In genomic region chr12:111037241-111038180, GRCm38 (mm10) we compare ENCODE assay signal across 8 mouse cellular contexts. TPM values are rescaled to one million over a fixed set of nuclear protein-coding genes. Genes with fewer than 3 reads are reported as not detected.
DNase-seq lines count a peak whose midpoint lies in the region; ATAC-seq lines count a peak whose summit lies in the region.

No protein-coding gene starts in this region.

- intact Hi-C loops in heart, postnatal 14 days (cut with DNase I): loop anchor here (2.0 kb wide), 1 partner anchor 45 kb away; no protein-coding TSS in a partner anchor

- H3K27ac ChIP-seq in embryonic facial prominence, embryonic 10.5 days (replicated peaks): peak overlapping the region; percentile 97
- peak overlapping the region; percentile 99 for H3K27ac ChIP-seq in midbrain, embryonic 12.5 days (replicated peaks)

- peak overlapping the region; percentile 79 for H3K4me2 ChIP-seq in midbrain, embryonic 12.5 days (replicated peaks)

- no peaks in the 10 kb centered on the region for H3K9me3 ChIP-seq in embryonic facial prominence, embryonic 10.5 days
- no peaks in the 10 kb centered on the region for H3K9me3 ChIP-seq in midbrain, embryonic 12.5 days

- ATAC-seq in CD4-positive, CD25-positive, alpha-beta regulatory T cell, adult 4 months: no peak
- ATAC-seq in midbrain, embryonic 12.5 days (ENCODE audit: low FRiP score, low read depth): no peak

- peak overlapping the region; percentile 82 for H3K9ac ChIP-seq in midbrain, embryonic 12.5 days (replicated peaks)

- peaks cover 40% of the 10 kb centered on the region for H3K4me1 ChIP-seq in embryonic facial prominence, embryonic 10.5 days
- peaks cover 18% of the 10 kb centered on the region for H3K4me1 ChIP-seq in midbrain, embryonic 12.5 days

- peak; percentile 16 for DNase-seq in CD4-positive, CD25-positive, alpha-beta regulatory T cell, adult 2 months (ENCODE audit: low read depth, low spot score)
- DNase-seq in MN1 (ENCODE audit: low spot score): peak; percentile 14
- peak; percentile 42 for DNase-seq in embryonic facial prominence, embryonic 10.5 days (ENCODE audit: low spot score)
- DNase-seq in heart, postnatal 14 days: peak; percentile 29 to 49
- peak; percentile 56 to 62 for DNase-seq in kidney, postnatal 36 days
- peak; percentile 62 for DNase-seq in testis, postnatal 14 days (ENCODE audit: low spot score)

- WGBS in embryonic facial prominence, embryonic 10.5 days: 52% methylated on average over 18 of the region's 18 CpGs
- 61% methylated on average over 18 of the region's 18 CpGs for WGBS in midbrain, embryonic 12.5 days

- H3K4me3 ChIP-seq in embryonic facial prominence, embryonic 10.5 days: peak overlapping the region; percentile 98
- peak overlapping the region; percentile 93 for H3K4me3 ChIP-seq in midbrain, embryonic 12.5 days

- H3K27me3 ChIP-seq in embryonic facial prominence, embryonic 10.5 days (replicated peaks; ENCODE audit: low read depth, poor library complexity, severe bottlenecking): no peaks in the 10 kb centered on the region
- H3K27me3 ChIP-seq in midbrain, embryonic 12.5 days: no peaks in the 10 kb centered on the region

- H3K36me3 ChIP-seq in embryonic facial prominence, embryonic 10.5 days (replicated peaks): peaks cover 4% of the 10 kb centered on the region
- peaks cover 3% of the 10 kb centered on the region; the same call in 1 of the 2 replicates for H3K36me3 ChIP-seq in midbrain, embryonic 12.5 days

RNA-seq across cellular contexts. Expression of gene Rcor1, which starts 1.6 kb away (rescaled TPM):
- polyA plus RNA-seq in CD4-positive, CD25-positive, alpha-beta regulatory T cell, adult 4 months (2017; shearing (Covaris generic)): 10 to 100 TPM; 11.7 to 16.0 TPM
- polyA plus RNA-seq in embryonic facial prominence, embryonic 10.5 days (2016; fragmentation: Nextera tagmentation; extraction: Ambion mirVana): 7.4 and 8.0 TPM in 2 replicates
- 10 to 100 TPM; 22.0 to 22.3 TPM for total RNA-seq in heart, postnatal 14 days (2021)
- 8.4 and 8.5 TPM in 2 replicates for polyA plus RNA-seq in midbrain, embryonic 12.5 days (2016; fragmentation: Nextera tagmentation; extraction: Ambion mirVana)

RNA-seq across cellular contexts. Expression of gene Ankrd9, which starts 58.7 kb away (rescaled TPM):
- 1 to 10 TPM in 1 of 2 experiments, under 1 TPM in 1; 0.32 to 1.2 TPM for polyA plus RNA-seq in CD4-positive, CD25-positive, alpha-beta regulatory T cell, adult 4 months (2017; shearing (Covaris generic))
- polyA plus RNA-seq in embryonic facial prominence, embryonic 10.5 days (2016; fragmentation: Nextera tagmentation; extraction: Ambion mirVana): 14.2 and 14.6 TPM in 2 replicates
- 10 to 100 TPM; 81.0 to 82.1 TPM for total RNA-seq in heart, postnatal 14 days (2021)
- 11.7 and 11.8 TPM in 2 replicates for polyA plus RNA-seq in midbrain, embryonic 12.5 days (2016; fragmentation: Nextera tagmentation; extraction: Ambion mirVana)
